Mouse (Mus musculus) thymus, adult 2 months (tissue): ENCODE results near the gene Safb. TPM values are rescaled to one million over a fixed set of nuclear protein-coding genes. Genes with fewer than 3 reads are reported as not detected.

Source experiments
- DNase-seq: peaks from one replicate; pipeline ENCODE4 v3.0.0; 2021
- H3K27ac ChIP-seq: fragments of 200-500 bp; 2 replicates; pipeline ENCODE4 v1.5.1; 2012; ENCODE audit warnings: low read length, control low read depth; ENCODE audit not compliant: control insufficient read depth, insufficient read depth
- H3K27me3 ChIP-seq: fragments of 200-500 bp; 2 replicates; pipeline ENCODE4 v1.6.1; 2012; ENCODE audit warnings: mild to moderate bottlenecking, low read length, moderate library complexity, mixed read lengths; ENCODE audit not compliant: control insufficient read depth, insufficient read depth
- H3K36me3 ChIP-seq: fragments of 200-500 bp; 2 replicates; pipeline ENCODE4 v1.6.1; 2012; ENCODE audit warnings: mild to moderate bottlenecking, low read length, moderate library complexity; ENCODE audit not compliant: control insufficient read depth, insufficient read depth
- H3K4me1 ChIP-seq: fragments of 200-500 bp; replicated peaks from 2 replicates; pipeline ENCODE4 v1.6.1; 2012; ENCODE audit warnings: low read length; ENCODE audit not compliant: control insufficient read depth, insufficient read depth
- H3K4me3 ChIP-seq: fragments of 200-500 bp; 2 replicates; pipeline ENCODE4 v1.5.1; 2012; ENCODE audit warnings: mild to moderate bottlenecking, low read length, control low read depth, moderate library complexity; ENCODE audit not compliant: control insufficient read depth, insufficient read depth
- CTCF ChIP-seq: fragments of 200-500 bp; IDR thresholded peaks from 2 replicates; pipeline ENCODE4 v1.5.1; 2012; ENCODE audit warnings: mild to moderate bottlenecking, control low read depth, low read length, moderate library complexity, borderline replicate concordance; ENCODE audit not compliant: control insufficient read depth, poor library complexity, insufficient read depth; ENCODE audit errors: extremely low read depth
- POLR2A ChIP-seq: fragments of 200-500 bp; IDR thresholded peaks from 2 replicates; pipeline ENCODE4 v1.6.1; 2012; ENCODE audit warnings: mild to moderate bottlenecking, low read length, control low read depth, moderate library complexity; ENCODE audit not compliant: control insufficient read depth, poor library complexity, insufficient read depth; ENCODE audit errors: extremely low read depth
- WGBS: fragments of 180-500 bp; shearing (Covaris S2); methylation state at CpG from one replicate; pipeline ENCODE4 v1.1.7; 2018; 5-methylcytosine and 5-hydroxymethylcytosine counted together
- polyA plus RNA-seq: library from polyadenylated mRNA; depleted of rRNA; stranded (reverse); fragments of >200 nt; gene quantifications from 2 replicates; pipeline ENCODE4 v1.2.3, GENCODE M21; 2012

Safb gene
- polyA plus RNA-seq, 1 experiment, result 222 TPM

- WGBS, result 77% methylated on average over 3 of the region's 3 CpGs
- Histone ChIP-seq H3K36me3 (no peaks in the 10 kb centered on the region), H3K27me3 (no peaks in the 10 kb centered on the region), H3K27ac (no peak overlapping the region), H3K4me1 (no peaks in the 10 kb centered on the region), H3K4me3 (no peak overlapping the region)
- TF ChIP-seq POLR2A (no peak), CTCF (no peak)
- DNase-seq, result no peak
Observed at GRCm38 (mm10) chr17:56543684-56544224, 40.9 kb upstream of the Safb start.

GRCm38 (mm10) chr17:56544699-56545387 is 39.8 kb upstream of the Safb start:
- WGBS, result 96% methylated on average over 7 of the region's 7 CpGs
- no peak overlapping the region for H3K27ac ChIP-seq
- H3K36me3 ChIP-seq, result no peaks in the 10 kb centered on the region
- DNase-seq, result no peak
- TF ChIP-seq CTCF (no peak), POLR2A (no peak)
- H3K4me1 ChIP-seq, result no peaks in the 10 kb centered on the region
- no peaks in the 10 kb centered on the region for H3K27me3 ChIP-seq
- H3K4me3 ChIP-seq, result no peak overlapping the region

GRCm38 (mm10) chr17:56545945-56546344 is 38.7 kb upstream of the Safb start:
- Histone ChIP-seq H3K27ac (no peak overlapping the region), H3K27me3 (no peaks in the 10 kb centered on the region), H3K4me1 (no peaks in the 10 kb centered on the region), H3K36me3 (no peaks in the 10 kb centered on the region), H3K4me3 (no peak overlapping the region)
- DNase-seq, result no peak
- 78% methylated on average over 1 of the region's 1 CpGs for WGBS
- no peak for TF ChIP-seq CTCF
- no peak for TF ChIP-seq POLR2A

- DNase-seq, result no peak
- WGBS, result 85% methylated on average over 5 of the region's 5 CpGs
- Histone ChIP-seq H3K4me3 (no peak overlapping the region), H3K27me3 (no peaks in the 10 kb centered on the region), H3K4me1 (no peaks in the 10 kb centered on the region), H3K36me3 (no peaks in the 10 kb centered on the region), H3K27ac (no peak overlapping the region)
- TF ChIP-seq CTCF (no peak), POLR2A (no peak)
Observed at GRCm38 (mm10) chr17:56546576-56546975, 38.0 kb upstream of the Safb start.

- no peaks in the 10 kb centered on the region for H3K4me1 ChIP-seq
- H3K36me3 ChIP-seq, result no peaks in the 10 kb centered on the region
- H3K27me3 ChIP-seq, result no peaks in the 10 kb centered on the region
- no peak for DNase-seq
- WGBS, result 91% methylated on average over 17 of the region's 17 CpGs
- TF ChIP-seq POLR2A, result no peak
- no peak for TF ChIP-seq CTCF
- H3K27ac ChIP-seq, result no peak overlapping the region
- no peak overlapping the region for H3K4me3 ChIP-seq
Observed at GRCm38 (mm10) chr17:56547116-56547845, 37.3 kb upstream of the Safb start.

- WGBS, result 87% methylated on average over 9 of the region's 9 CpGs
- Histone ChIP-seq H3K4me1 (no peaks in the 10 kb centered on the region), H3K27me3 (no peaks in the 10 kb centered on the region), H3K4me3 (no peak overlapping the region), H3K36me3 (no peaks in the 10 kb centered on the region), H3K27ac (no peak overlapping the region)
- TF ChIP-seq CTCF (no peak), POLR2A (no peak)
- no peak for DNase-seq
Observed at GRCm38 (mm10) chr17:56547846-56548604, 36.6 kb upstream of the Safb start.
